Mouse (Mus musculus): ENCODE results near the gene Tff1. TPM values are rescaled to one million over a fixed set of nuclear protein-coding genes. Genes with fewer than 3 reads are reported as not detected.
A peak's percentile ranks its signal among the peaks of the same experiment; 100 is the strongest.

Gene Tff1
- not detected in 2 replicates for total RNA-seq (2017)

DNA sequence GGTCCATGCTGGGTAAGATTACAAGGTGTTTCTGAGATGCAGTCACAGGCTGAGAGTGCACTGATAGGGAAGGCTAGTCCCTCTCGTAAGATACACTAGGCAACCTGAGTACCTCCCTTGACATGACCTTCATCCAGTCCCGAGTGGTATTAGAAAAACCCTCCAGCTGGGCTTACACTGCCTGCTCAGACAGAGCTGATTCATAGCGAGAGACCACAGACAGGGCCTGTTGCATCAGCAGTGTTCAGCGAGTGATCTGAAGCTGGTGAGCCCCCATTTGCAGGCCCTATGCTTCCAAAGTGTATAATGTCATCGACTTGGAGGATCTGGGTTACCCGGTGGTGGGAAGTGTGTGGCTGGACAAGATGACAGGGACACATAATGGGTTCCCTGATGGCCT lies at the start of gene Tff1:
Gene Tff1, minus strand, starts transcription at position 151 of the 400 bp plus-strand sequence.
- no peak for ATAC-seq (replicated peaks; ENCODE audit: low read depth, poor library complexity, severe bottlenecking)

DNA sequence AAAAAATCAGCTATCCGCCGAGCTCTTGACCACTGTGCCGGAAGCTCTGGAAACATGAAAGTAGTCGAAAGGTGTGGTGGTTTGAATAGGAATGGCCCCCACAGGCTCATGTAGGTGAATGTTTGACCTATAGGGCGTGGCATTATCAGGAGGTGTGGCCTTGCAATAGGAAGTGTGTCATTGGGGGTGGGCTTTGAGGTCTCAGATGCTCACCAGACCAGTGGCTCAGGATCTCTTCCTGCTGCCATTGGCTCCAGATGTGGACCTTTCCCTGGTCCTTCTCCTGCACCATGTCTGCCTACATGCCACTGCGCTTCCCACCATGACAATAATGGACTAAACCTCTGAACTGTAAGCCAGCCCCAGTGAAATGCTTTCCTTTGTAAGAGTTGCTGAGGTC lies 46.8 kb upstream of the Tff1 start:
- no peak for ATAC-seq (replicated peaks; ENCODE audit: low read depth, poor library complexity, severe bottlenecking)

DNA sequence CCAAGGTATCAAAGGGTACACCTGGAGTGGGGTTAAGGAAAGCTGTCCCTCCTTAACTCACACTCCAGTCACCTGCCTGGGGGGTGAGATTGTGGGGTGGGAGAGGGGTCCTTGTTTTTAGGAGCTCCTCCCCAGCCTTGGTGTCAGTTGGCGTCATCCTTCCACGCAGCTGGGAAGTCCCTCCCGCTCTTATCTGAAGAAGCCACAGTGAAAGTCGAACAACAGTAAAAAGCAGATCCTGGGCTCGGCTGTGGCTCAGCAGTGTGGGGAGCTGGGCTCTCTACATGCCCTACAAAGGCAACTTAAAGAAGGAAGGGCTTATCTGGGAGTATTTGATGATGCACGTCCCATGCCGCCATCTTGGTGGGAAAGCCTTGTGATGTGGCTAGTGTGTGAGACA lies 45.2 kb upstream of the Tff1 start:
- ATAC-seq (replicated peaks; ENCODE audit: low read depth, poor library complexity, severe bottlenecking) = peak; percentile 39; the same call in 1 of the 2 replicates

DNA sequence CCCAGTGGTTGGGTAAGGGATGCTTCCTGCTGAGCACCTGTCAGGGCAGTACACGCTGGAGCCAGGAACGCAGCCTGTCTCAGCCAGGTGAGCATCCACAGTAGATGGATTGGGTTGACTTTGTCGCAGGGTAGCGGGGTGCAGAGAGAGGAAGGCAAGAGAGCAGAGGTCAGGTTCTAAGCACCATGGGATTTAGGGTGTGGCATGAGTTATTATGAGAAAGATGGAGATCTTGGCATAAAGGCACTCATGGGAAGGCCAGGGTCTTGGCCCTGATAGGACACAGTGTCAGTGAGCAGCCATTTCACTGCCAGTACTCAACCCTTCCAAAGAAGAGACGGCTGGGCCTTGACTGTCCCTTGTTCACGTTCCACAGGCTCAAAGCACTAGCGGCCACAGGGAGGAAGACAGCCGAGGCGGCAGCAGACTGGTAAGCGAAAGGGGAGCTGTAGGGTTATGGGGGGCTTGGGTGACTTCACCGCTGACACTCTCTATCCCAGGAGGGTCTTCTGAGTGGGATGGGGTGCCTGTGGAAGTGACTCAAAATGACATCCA lies 44.4 kb upstream of the Tff1 start:
- no peak for ATAC-seq (replicated peaks; ENCODE audit: low read depth, poor library complexity, severe bottlenecking)

DNA sequence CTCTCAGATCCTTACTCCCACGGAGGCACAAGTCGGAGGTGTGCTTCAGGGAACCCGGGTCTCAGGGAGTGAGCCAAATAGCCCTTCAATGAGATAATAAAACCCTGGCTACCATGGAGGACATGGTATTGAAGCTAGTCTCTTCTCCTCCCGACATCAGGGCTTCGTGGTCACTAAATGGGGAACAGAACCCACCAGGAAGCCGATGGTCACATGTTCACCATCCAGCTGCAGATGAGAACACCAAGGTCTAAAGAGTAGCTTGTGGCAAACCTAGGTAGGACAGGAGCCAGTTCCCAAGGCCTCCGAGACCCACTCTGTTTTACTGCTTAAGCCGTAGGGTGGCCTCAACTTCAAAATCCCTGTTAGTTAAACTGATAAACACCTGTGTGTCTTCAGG lies 43.6 kb upstream of the Tff1 start:
- 0 out of 2 replicates have a peak, but pooled peaks have one; percentile 15 for ATAC-seq (replicated peaks; ENCODE audit: low read depth, poor library complexity, severe bottlenecking)

DNA sequence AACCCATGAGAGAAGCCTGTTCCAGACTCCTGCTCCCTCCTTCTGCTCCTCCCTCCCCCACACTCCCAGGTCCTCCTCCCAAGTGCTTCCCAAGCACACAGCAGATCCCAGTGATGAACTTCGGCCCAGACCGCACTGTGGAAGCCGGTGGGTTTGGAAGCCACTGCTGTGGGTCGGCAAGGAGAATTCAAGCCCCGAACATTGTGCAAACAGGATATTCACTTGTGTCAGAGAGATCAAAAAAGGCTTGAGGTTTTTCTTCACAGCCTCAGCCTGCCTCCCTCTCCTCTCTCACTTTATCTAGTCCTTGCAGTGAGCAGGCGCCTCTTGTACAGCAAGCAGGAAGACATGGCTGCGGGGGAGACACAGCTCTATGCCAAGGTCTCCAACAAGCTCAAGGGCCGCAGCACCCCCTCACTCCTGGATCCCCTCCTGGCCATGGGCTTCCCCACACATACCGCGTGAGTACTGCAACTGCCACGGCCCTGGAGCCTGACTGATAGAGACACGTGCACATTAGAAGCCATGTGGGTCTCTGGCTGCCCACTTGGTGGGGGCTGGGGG lies 42.8 kb upstream of the Tff1 start, which contains the start of gene Ubash3a:
Gene Ubash3a, plus strand, starts transcription at position 103 of the 564 bp plus-strand sequence.
- peak; percentile 74 for ATAC-seq (replicated peaks; ENCODE audit: low read depth, poor library complexity, severe bottlenecking)

DNA sequence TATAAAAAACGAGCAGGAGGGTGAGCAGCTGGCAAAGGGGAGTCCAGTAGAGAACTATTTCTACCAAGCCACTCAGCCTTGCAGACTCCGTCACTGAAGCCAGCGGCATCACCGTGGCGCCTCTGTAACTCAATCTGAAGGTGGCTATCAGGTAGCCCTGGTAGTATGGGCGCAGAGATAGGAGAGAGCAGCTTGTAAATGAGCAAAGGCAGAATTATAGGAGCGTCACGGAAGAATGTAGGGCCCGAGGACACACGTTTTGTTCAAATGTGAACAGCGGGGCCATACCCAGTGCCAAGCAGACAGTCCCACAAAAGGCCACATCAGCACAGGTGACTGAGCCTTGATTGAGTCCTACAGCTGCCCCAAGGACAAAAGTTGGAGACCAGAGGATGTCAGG lies 33.8 kb upstream of the Tff1 start, which contains the start of gene Tmprss3:
Gene Tmprss3, minus strand, starts transcription at position 101 of the 400 bp plus-strand sequence.
- no peak for ATAC-seq (replicated peaks; ENCODE audit: low read depth, poor library complexity, severe bottlenecking)

DNA sequence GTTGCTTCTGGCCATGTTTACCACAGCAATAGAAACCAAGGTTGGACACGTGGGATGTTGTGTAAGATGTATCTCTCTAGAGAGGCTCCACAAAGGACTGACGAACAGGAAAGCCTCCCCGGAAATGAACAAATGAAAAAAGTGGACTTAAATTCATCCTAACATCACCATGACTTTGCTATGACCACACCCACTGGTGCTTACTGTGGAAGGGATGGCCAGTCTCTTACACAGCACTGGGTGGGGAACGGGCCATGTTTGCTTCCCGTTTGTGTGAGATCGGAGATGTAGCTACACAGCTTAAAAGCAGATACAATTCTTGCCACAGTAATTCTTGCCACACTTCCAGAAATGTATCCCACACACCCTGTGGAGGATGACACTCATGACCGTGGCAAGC lies 31.2 kb upstream of the Tff1 start:
- ATAC-seq (replicated peaks; ENCODE audit: low read depth, poor library complexity, severe bottlenecking) = no peak

DNA sequence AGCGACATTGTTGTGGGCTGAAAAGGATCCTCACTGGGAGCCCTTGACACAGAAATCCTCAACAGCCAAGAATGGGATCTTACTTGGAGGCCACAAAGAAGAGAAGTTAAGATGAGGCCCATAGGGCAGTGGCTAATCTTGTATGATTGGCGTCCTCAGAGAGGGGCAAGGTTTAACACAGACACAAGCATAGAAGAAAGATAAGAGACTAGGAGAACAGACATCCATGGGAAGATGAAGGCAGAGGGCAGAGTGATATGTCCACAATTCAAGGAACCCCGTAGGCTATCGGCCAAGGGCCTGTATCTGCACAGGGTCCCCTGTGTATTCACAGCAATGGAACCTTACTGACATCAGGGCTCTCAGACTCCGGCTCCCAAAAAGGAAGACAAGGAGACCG lies 30.1 kb upstream of the Tff1 start:
- peak; percentile 7; the same call in 1 of the 2 replicates for ATAC-seq (replicated peaks; ENCODE audit: low read depth, poor library complexity, severe bottlenecking)

DNA sequence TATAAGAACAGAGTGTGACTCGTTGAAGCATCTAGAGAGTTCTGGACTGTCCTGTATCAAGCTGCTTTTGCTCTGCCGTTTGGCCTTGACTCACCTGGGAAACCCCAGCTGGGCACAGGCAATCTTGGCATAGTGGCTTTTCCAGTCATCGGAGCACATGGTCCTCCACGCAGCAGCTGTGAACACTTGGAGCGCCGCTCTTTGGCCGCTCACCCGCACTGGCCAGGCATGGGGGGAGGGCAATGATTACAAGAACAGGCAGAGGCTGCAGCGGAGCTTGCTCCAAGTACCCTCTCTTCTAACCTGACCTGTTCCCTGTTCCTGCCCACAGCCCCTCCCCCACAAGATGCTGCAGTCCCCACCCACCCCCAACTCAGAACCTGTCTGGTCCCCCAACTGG lies 28.3 kb upstream of the Tff1 start:
- no peak for ATAC-seq (replicated peaks; ENCODE audit: low read depth, poor library complexity, severe bottlenecking)

DNA sequence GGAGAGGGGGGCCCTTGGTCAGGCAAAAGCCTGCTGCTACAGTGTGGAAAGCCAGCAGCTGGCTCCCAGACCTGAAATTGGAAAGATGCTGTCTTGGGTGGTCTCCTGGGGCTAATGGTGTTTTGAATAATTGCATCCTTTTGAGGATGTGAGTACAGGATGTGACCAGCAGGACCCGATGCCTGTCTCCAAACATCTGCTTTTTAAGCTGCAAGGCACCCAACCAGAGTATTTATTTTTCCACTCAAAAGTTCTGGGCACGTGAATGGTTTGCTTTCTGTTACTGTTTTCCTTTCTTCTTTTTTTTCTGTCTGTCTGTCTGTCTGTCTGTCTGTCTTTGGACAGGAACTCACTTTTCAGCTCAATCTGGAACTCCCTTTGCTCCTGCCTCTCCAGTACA lies 27.6 kb upstream of the Tff1 start:
- ATAC-seq (replicated peaks; ENCODE audit: low read depth, poor library complexity, severe bottlenecking) = no peak

DNA sequence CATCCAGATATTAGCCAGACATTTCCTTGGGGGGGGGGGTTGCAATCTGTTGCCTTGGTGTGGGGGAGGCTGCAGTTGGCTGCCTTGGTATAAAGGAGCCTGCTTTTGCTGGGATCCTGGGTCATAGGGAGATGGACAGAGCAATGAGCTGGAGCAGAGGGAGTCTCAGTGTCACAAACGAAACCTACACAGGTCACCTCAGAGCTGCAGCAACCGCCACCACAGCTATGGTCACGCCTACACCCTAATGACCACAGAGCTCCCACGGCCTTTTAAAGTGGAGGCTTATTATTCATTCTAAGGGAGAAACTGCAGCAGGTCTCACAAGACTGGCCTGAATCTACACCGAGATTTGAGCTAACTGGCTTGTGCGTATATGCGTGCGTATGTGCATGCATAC lies 26.7 kb upstream of the Tff1 start:
- ATAC-seq (replicated peaks; ENCODE audit: low read depth, poor library complexity, severe bottlenecking) = no peak

DNA sequence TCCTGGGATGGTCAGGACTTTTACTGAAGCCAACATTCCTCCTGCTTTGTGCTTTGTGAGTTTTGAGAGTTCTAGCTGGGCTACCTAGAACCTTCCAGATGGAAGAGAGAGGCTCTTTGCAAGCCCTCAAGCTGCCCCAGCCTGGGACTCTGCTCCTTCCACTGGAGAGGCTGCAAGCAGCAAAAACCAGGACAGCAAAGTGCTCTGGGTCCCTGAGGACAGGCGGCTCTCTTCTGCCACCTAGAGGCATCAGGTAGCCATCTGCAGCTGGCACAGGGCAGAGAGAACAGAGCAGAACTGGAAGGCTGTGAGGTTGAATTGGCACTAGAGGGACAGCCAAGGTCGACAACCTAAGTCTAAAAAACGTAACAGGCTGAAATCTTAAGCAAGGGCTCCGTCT lies 22.3 kb upstream of the Tff1 start:
- peak; percentile 92 for ATAC-seq (replicated peaks; ENCODE audit: low read depth, poor library complexity, severe bottlenecking)

DNA sequence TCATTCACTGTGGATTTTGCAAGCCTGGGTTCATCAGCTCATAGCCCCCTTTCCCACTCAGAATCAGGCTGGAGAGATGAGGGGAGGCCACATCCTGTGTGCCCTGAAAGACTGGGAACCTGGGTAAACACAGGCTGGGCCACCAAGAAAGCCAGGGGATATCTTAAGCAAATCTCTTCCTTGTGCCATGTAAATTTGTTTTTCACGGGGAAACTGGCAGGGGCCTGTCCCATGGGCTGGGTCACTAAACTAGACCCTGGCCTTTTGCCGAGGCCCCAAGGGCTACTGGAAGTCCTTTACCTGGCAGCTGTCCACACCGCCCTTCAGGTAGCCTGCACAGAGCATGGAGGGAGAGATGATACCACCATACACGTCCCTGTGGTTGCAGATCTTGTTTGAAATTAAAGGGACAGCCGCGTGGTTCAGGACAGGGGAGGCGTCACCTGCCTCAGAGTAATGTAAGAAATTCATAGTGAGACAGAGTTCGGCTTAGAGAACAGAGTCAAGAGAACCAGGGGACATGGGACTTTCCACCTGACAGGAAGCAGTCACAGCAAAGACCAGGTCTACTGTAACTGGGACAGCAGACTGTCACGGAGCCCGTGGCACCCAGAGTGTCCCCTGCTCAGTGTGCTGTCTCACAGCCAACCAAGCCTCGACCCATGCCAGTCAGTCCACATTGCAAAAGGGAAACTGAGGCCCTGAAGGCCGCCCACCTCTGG lies 19.4 kb upstream of the Tff1 start:
- no peak for ATAC-seq (replicated peaks; ENCODE audit: low read depth, poor library complexity, severe bottlenecking)

DNA sequence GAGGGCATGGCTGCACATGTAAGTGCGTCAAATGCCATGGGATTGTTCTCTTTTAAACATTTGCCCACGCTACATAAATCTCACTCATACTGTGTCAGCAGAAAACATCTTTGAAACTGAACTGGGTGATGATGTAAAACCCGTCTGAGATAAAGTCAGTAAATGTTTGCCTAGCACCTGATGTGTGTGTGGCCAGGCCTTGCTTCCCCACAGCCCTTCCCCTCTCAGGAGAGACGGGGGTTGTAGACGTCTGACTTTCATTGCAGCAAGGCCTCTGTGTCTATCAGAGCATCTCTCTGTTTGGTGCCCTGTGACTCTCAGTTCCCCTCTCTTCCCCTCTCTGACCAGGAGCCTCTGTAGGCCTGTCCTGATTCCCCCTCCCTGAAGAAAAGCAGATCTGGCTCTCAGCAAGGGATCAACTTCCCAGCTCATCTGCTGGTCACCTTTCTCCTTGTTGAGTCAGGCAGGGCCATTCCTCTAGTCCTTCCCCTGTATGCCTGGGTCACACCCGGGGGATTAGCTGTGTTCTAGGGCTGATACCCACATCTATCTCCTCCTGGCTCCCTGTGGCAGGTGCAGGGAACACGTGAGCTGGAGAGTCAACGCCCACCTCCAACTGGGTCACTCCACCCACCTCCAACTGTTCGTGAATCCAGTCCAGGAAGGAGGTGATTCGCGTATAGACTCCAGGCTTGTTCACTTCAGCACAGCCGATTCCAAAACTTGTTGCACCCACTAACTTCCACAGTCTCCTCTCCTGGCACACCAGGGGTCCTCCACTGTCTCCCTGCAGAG lies 18.3 kb upstream of the Tff1 start:
- no peak for ATAC-seq (replicated peaks; ENCODE audit: low read depth, poor library complexity, severe bottlenecking)

DNA sequence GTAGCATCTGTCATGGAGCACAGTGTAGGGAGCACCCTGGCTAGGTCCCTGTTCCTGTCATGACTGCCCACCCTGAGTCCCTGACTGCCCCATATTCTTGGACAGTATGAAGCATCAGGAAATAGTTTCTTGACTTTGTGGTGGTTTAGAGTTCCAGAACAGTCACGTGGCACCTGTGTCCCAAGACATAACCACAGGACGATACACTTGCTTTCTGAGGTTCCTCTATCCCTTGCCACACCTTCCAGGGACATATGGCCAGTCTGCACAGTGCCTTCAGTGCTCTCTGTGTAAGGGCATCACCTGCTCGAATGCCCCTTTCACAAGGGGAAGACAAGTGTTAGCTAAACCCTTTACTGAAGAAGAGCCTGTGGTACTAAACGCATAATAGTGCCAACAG lies 16.4 kb upstream of the Tff1 start:
- ATAC-seq (replicated peaks; ENCODE audit: low read depth, poor library complexity, severe bottlenecking) = peak; percentile 70

DNA sequence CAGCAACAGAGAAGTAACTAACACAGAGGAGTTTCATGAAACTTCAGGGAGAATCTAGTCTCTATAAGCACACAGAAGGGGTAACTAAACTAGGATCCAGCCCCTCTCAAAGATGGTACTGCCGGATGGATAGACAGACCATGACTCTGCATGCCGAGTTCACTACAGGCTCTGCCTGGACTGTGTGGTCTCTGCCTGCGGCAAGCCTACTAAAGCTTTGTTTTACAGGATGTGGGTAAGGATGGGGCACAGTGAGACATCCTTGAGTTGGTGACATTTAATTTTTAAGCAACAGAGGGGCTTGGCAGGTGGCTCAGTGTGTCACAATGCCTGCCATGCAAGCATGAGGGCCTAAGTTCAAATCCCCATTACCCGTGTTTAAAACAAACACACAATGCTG lies 11.2 kb upstream of the Tff1 start:
- ATAC-seq (replicated peaks; ENCODE audit: low read depth, poor library complexity, severe bottlenecking) = peak; percentile 90

DNA sequence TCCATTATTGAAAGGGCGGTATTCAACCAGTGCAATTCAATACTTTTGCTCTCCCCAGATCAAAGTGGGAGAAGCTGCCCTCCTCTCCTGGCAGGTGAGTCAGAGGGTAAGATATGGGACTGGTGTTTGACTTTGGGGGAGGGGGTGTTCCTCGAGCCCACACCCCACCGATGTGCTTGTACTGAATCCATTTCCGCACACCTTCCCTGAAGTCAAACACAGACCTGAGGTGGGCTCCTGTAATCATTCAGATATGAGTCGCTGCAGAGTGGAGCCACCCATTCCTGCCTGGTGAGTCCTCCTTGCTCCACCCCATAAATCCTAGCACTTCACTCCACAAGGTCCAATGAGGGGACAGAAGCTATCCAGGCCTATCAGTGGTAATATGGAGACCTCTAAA lies 4.7 kb upstream of the Tff1 start:
- no peak for ATAC-seq (replicated peaks; ENCODE audit: low read depth, poor library complexity, severe bottlenecking)

DNA sequence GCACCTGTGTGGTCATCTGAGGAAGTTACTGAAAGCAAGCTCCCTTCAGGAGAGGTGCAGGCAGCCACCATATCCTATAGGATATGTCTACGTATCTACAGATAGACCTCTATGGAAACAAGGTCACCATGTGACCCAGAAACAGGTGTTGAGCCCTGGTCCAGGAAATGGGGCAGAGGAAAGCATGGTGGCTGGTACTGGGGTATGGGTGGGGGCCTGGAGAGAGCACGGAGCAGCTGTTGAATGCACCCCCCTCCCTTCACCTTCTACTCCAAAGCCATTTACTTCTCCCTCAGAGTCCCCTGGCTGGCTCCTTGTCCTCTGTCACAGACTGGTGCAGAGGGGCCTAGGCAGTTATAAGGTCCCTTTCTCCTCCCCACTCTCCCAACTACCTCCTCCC lies 1.3 kb downstream of the Tff1 start:
- ATAC-seq (replicated peaks; ENCODE audit: low read depth, poor library complexity, severe bottlenecking) = no peak

DNA sequence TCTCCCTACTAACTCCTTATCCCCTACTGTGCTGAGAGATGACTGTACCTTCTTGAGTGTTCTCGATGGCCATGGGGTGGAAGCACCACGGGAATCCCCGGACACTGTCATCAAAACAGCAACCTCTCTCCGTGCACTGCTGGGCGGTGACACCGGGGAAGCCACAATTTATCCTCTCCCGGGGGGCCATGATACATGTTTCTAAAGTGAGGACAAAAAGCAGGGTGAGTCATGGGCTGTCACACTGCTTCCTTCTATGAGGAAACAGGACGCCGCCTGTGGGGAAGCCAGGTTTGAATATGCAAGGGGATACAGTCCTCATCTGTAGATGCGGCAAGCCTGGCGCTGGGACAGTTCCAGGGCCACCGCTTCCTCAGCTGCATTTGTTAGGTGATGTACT lies 2.5 kb downstream of the Tff1 start:
- ATAC-seq (replicated peaks; ENCODE audit: low read depth, poor library complexity, severe bottlenecking) = no peak

DNA sequence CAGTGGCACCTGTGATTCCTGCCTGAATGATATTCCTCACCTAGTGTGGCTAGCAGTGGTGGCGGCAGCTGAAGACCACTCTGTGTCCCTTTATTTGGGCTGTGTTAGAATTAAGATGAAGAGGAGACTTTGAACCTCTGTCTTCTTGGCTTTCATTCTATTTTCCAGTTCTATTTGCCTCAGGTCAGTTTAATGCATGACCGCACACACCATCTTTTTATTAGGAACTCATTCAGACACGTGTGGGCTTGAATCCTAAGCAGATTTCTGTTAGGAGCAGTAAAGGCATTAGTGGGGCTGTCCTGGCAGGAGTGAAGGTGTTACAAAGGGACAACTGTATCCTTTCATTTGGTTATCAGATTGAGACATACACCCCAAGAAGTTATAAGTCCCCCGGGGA lies 4.8 kb downstream of the Tff1 start:
- no peak for ATAC-seq (replicated peaks; ENCODE audit: low read depth, poor library complexity, severe bottlenecking)
